Mouse (Mus musculus) sigmoid colon, adult 10 weeks (tissue): ENCODE results near the gene Defb47. TPM values are rescaled to one million over a fixed set of nuclear protein-coding genes. Genes with fewer than 3 reads are reported as not detected.

Experiments
- polyA plus RNA-seq: library from polyadenylated mRNA; stranded (reverse); fragments of 350-450 nt; fragmentation: Illumina TruSeq; extraction: RNeasy Lipid Tissue Mini Kit (QIAGEN cat#74804); gene quantifications from one replicate; pipeline ENCODE4 v1.2.3, GENCODE M21; 2014; ENCODE audit warnings: low read depth, low replicate concordance

Defb47 gene
- polyA plus RNA-seq = not detected

GRCm38 (mm10) chr14:62997777-62998176 lies at the start of gene Defb47:
Defb47 (plus strand) TSS chr14:62998077.

GRCm38 (mm10) chr14:62984410-62984809 lies 13.5 kb upstream of the Defb47 start, which contains the start of gene Defb48:
Defb48 (minus strand) TSS chr14:62984510.

GRCm38 (mm10) chr14:63011471-63011870 lies 13.6 kb downstream of the Defb47 start, which contains the start of gene Defb43:
Defb43 (plus strand) TSS chr14:63011771.

GRCm38 (mm10) chr14:63046691-63047090 lies 48.8 kb downstream of the Defb47 start, which contains the start of gene Defb42:
Defb42 (plus strand) TSS chr14:63046991.

GRCm38 (mm10) chr14:63049910-63050370 lies 52.1 kb downstream of the Defb47 start, which contains the start of gene Defb30:
Defb30 (minus strand) TSS chr14:63049960.

Other genes starting within 250 kb of the Defb47 start
- gene Ints6, start 236.9 kb upstream of the Defb47 start, polyA plus RNA-seq = 72.4 TPM
- gene Wdfy2, start 160.4 kb upstream of the Defb47 start, polyA plus RNA-seq = 11.7 TPM
- not detected for gene Defb48, start 13.6 kb upstream of the Defb47 start, polyA plus RNA-seq
- not detected for gene Defb43, start 13.7 kb downstream of the Defb47 start, polyA plus RNA-seq
- not detected for gene Defb42, start 48.9 kb downstream of the Defb47 start, polyA plus RNA-seq
- gene Defb30, start 51.9 kb downstream of the Defb47 start, polyA plus RNA-seq = not detected